Mouse (Mus musculus): ENCODE data around the gene Slc39a5.

GRCm38 (mm10) chr10:128382482-128382881, 18.5 kb downstream of the Slc39a5 start:
- TF ChIP-seq CTCF (IDR thresholded peaks at IDR 0.05; ENCODE audit: borderline replicate concordance, control insufficient read depth, extremely low read depth, insufficient read depth, low read length, poor library complexity) (no peak), POLR2A (IDR thresholded peaks at IDR 0.05; ENCODE audit: control insufficient read depth, extremely low read depth, insufficient read depth, low read length, poor library complexity) (no peak)
